9 mouse cellular contexts compared by ENCODE assay signal in the genomic region with DNA sequence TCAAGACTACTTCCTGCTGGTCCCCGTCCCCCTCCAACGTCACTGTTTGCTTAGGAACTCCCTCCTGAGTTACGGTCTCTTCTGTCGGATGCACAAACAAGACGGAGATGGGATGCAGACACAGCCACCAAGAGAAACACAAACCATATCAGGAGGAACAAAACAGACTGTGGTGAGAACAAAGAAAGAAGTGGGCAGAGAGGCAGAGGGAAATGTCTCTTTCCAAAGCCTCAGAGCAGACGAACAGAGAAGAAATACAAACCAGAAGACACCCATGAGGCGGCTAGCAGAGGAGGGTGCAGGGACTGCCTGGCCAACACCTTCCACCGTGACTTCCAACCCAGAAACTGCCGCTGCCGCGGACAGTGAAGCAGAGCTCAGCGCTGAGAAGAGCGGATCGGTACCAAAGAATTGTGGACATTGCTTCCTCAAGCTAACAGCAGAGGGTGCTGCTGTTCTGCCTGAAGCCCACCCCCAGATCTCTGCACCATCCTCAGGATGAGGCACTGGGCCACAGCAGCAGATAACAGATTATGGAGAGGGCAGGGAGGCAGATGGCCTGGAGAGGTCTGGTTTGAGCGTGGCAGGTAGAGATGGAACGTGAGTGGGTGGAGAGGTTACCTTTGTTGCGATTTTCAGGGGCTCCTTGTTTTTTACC. TPM values are rescaled to one million over a fixed set of nuclear protein-coding genes. Genes with fewer than 3 reads are reported as not detected.
A peak's percentile ranks its signal among the peaks of the same experiment; 100 is the strongest.
DNase-seq lines count a peak whose midpoint lies in the region; ATAC-seq and TF ChIP-seq lines count a peak whose summit lies in the region.
"Had no signal": no experiment of that assay in that cellular context is flagged by ENCODE, and none has a peak within 500 bp of the region (broad histone marks: within the 10 kb centered on the region; RNA-seq: fewer than 3 reads in every experiment).

No protein-coding gene starts in this region.

- TF ChIP-seq POLR2A in bone marrow macrophage, adult 2 months (IDR thresholded peaks at IDR 0.05; ENCODE audit: borderline replicate concordance, low read depth, low read length), result no peak
- no peak for TF ChIP-seq POLR2A in embryonic fibroblast, embryonic 13.5 days (IDR thresholded peaks at IDR 0.05; ENCODE audit: low read depth, low read length)
- TF ChIP-seq POLR2A in thymus, adult 2 months (IDR thresholded peaks at IDR 0.05; ENCODE audit: control insufficient read depth, extremely low read depth, insufficient read depth, low read length, poor library complexity), result no peak

- H3K9me3 ChIP-seq in E14TG2a.4 (ENCODE audit: low read length), result no peaks in the 10 kb centered on the region
- H3K9me3 ChIP-seq in heart, embryonic 12.5 days (replicated peaks), result no peaks in the 10 kb centered on the region
- H3K9me3 ChIP-seq in kidney, embryonic 16.5 days (ENCODE audit: low read length), result no peaks in the 10 kb centered on the region
- H3K9me3 ChIP-seq in limb, embryonic 15.5 days, result no peaks in the 10 kb centered on the region
- no peaks in the 10 kb centered on the region for H3K9me3 ChIP-seq in midbrain, postnatal 0 days (ENCODE audit: low read length)

- no peak overlapping the region for H3K27ac ChIP-seq in bone marrow macrophage, adult 2 months (ENCODE audit: insufficient read depth, low read depth, low read length)
- no peak overlapping the region for H3K27ac ChIP-seq in embryonic fibroblast, embryonic 13.5 days (ENCODE audit: insufficient read depth, low read length)
- H3K27ac ChIP-seq in heart, embryonic 12.5 days (ENCODE audit: poor library complexity, severe bottlenecking), result no peak overlapping the region
- no peak overlapping the region for H3K27ac ChIP-seq in kidney, embryonic 16.5 days (ENCODE audit: low read length)
- H3K27ac ChIP-seq in limb, embryonic 15.5 days, result no peak overlapping the region
- 0 out of 2 replicates have a peak overlapping the region, but pooled peaks have one; percentile 13 for H3K27ac ChIP-seq in midbrain, postnatal 0 days (ENCODE audit: low read depth, low read length)
- no peak overlapping the region for H3K27ac ChIP-seq in thymus, adult 2 months (ENCODE audit: control insufficient read depth, insufficient read depth, low read length)

- TF ChIP-seq CTCF in E14TG2a.4 (conservative IDR thresholded peaks at IDR 0.05; ENCODE audit: low read length), result peak; percentile 64
- TF ChIP-seq CTCF in bone marrow macrophage, adult 2 months (IDR thresholded peaks at IDR 0.05; ENCODE audit: low read depth, low read length), result peak; percentile 63
- TF ChIP-seq CTCF in embryonic fibroblast, embryonic 13.5 days (IDR thresholded peaks at IDR 0.05; ENCODE audit: borderline replicate concordance, insufficient read depth, low read length), result peak; percentile 96
- TF ChIP-seq CTCF in midbrain, postnatal 0 days (IDR thresholded peaks at IDR 0.05), result peak; percentile 99
- peak; percentile 83; the same call in 1 of the 2 replicates for TF ChIP-seq CTCF in thymus, adult 2 months (IDR thresholded peaks at IDR 0.05; ENCODE audit: borderline replicate concordance, control insufficient read depth, extremely low read depth, insufficient read depth, low read length, poor library complexity)

- peak; percentile 71; the same call in 1 of the 2 replicates for ATAC-seq in heart, embryonic 12.5 days (ENCODE audit: insufficient number of reproducible peaks, low FRiP score)
- peak; percentile 92 for ATAC-seq in kidney, embryonic 16.5 days (ENCODE audit: low FRiP score, low TSS enrichment)
- ATAC-seq in limb, embryonic 15.5 days (ENCODE audit: insufficient number of reproducible peaks, low FRiP score, low TSS enrichment, low read depth), result 0 out of 2 replicates have a peak, but pooled peaks have one; percentile 36
- peak; percentile 89 for ATAC-seq in midbrain, postnatal 0 days (ENCODE audit: low FRiP score)

- WGBS in heart, embryonic 12.5 days, result 21% methylated on average over 17 of the region's 17 CpGs
- WGBS in kidney, embryonic 16.5 days, result 8% methylated on average over 17 of the region's 17 CpGs
- 17% methylated on average over 17 of the region's 17 CpGs for WGBS in limb, embryonic 15.5 days
- WGBS in midbrain, postnatal 0 days, result 12% methylated on average over 17 of the region's 17 CpGs
- 84% methylated on average over 17 of the region's 17 CpGs for WGBS in thymus, adult 2 months

- H3K36me3 ChIP-seq in E14TG2a.4 (ENCODE audit: insufficient read depth, low read length), result no peaks in the 10 kb centered on the region
- peaks cover 70% of the 10 kb centered on the region for H3K36me3 ChIP-seq in heart, embryonic 12.5 days
- H3K36me3 ChIP-seq in kidney, embryonic 16.5 days (ENCODE audit: insufficient read depth, low read length), result peaks cover 4% of the 10 kb centered on the region; the same call in 1 of the 2 replicates
- peaks cover 32% of the 10 kb centered on the region for H3K36me3 ChIP-seq in limb, embryonic 15.5 days
- 0 out of 2 replicates have a peak, but pooled peaks cover 7% of the 10 kb centered on the region for H3K36me3 ChIP-seq in midbrain, postnatal 0 days (ENCODE audit: insufficient read depth, low read length)
- H3K36me3 ChIP-seq in thymus, adult 2 months (ENCODE audit: control insufficient read depth, insufficient read depth, low read length), result no peaks in the 10 kb centered on the region

- H3K27me3 ChIP-seq in E14TG2a.4 (ENCODE audit: insufficient read depth, low read length), result peaks cover 56% of the 10 kb centered on the region
- H3K27me3 ChIP-seq in heart, embryonic 12.5 days (replicated peaks), result no peaks in the 10 kb centered on the region
- H3K27me3 ChIP-seq in kidney, embryonic 16.5 days (ENCODE audit: insufficient read depth, low read length), result no peaks in the 10 kb centered on the region
- peaks cover 5% of the 10 kb centered on the region; the same call in 1 of the 2 replicates for H3K27me3 ChIP-seq in limb, embryonic 15.5 days
- H3K27me3 ChIP-seq in midbrain, postnatal 0 days (ENCODE audit: insufficient read depth, low read length), result no peaks in the 10 kb centered on the region
- no peaks in the 10 kb centered on the region; the same call in 1 of the 2 replicates for H3K27me3 ChIP-seq in thymus, adult 2 months (ENCODE audit: control insufficient read depth, insufficient read depth, low read length)

- peak overlapping the region; percentile 55 for H3K4me2 ChIP-seq in heart, embryonic 12.5 days
- H3K4me2 ChIP-seq in kidney, embryonic 16.5 days (replicated peaks; ENCODE audit: low read depth, low read length), result peak overlapping the region; percentile 52
- H3K4me2 ChIP-seq in limb, embryonic 15.5 days, result peak overlapping the region; percentile 27
- H3K4me2 ChIP-seq in midbrain, postnatal 0 days (ENCODE audit: low read depth, low read length, poor library complexity, severe bottlenecking), result peak overlapping the region; percentile 52

- peaks cover 42% of the 10 kb centered on the region for H3K4me1 ChIP-seq in E14TG2a.4 (replicated peaks; ENCODE audit: low read depth, low read length)
- no peaks in the 10 kb centered on the region for H3K4me1 ChIP-seq in bone marrow macrophage, adult 2 months (ENCODE audit: control insufficient read depth, insufficient read depth, low read length)
- no peaks in the 10 kb centered on the region for H3K4me1 ChIP-seq in embryonic fibroblast, embryonic 13.5 days (ENCODE audit: control insufficient read depth, insufficient read depth, low read length)
- peaks cover 9% of the 10 kb centered on the region for H3K4me1 ChIP-seq in heart, embryonic 12.5 days (replicated peaks)
- peaks cover 15% of the 10 kb centered on the region for H3K4me1 ChIP-seq in kidney, embryonic 16.5 days (ENCODE audit: insufficient read depth, low read length)
- peaks cover 22% of the 10 kb centered on the region for H3K4me1 ChIP-seq in limb, embryonic 15.5 days
- no peaks in the 10 kb centered on the region for H3K4me1 ChIP-seq in midbrain, postnatal 0 days (ENCODE audit: insufficient read depth, low read length)
- no peaks in the 10 kb centered on the region for H3K4me1 ChIP-seq in thymus, adult 2 months (replicated peaks; ENCODE audit: control insufficient read depth, insufficient read depth, low read length)

- no peak overlapping the region for H3K4me3 ChIP-seq in E14TG2a.4 (replicated peaks; ENCODE audit: low read length)
- no peak overlapping the region for H3K4me3 ChIP-seq in bone marrow macrophage, adult 2 months (ENCODE audit: insufficient read depth, low read length)
- no peak overlapping the region for H3K4me3 ChIP-seq in embryonic fibroblast, embryonic 13.5 days (ENCODE audit: insufficient read depth, low read length)
- peak overlapping the region; percentile 26 for H3K4me3 ChIP-seq in heart, embryonic 12.5 days
- peak overlapping the region; percentile 36 for H3K4me3 ChIP-seq in kidney, embryonic 16.5 days (ENCODE audit: low read length)
- peak overlapping the region; percentile 22 for H3K4me3 ChIP-seq in limb, embryonic 15.5 days
- peak overlapping the region; percentile 39 for H3K4me3 ChIP-seq in midbrain, postnatal 0 days (ENCODE audit: low read depth, low read length)
- no peak overlapping the region for H3K4me3 ChIP-seq in thymus, adult 2 months (ENCODE audit: control insufficient read depth, insufficient read depth, low read length)
- H3K4me3 ChIP-seq: erythroblast, embryonic 14.5 days had no signal

- peak; percentile 90 for DNase-seq in midbrain, postnatal 0 days (ENCODE audit: low spot score)
- peak; percentile 26 for DNase-seq in thymus, adult 2 months

- H3K9ac ChIP-seq in heart, embryonic 12.5 days, result 0 out of 2 replicates have a peak overlapping the region, but pooled peaks have one; percentile 52
- H3K9ac ChIP-seq in kidney, embryonic 16.5 days (replicated peaks; ENCODE audit: low read length), result peak overlapping the region; percentile 69
- H3K9ac ChIP-seq in limb, embryonic 15.5 days, result peak overlapping the region; percentile 5; the same call in 1 of the 2 replicates
- H3K9ac ChIP-seq in midbrain, postnatal 0 days (replicated peaks; ENCODE audit: low read length, poor library complexity, severe bottlenecking), result peak overlapping the region; percentile 59

RNA-seq across cellular contexts. Expression of gene Lax1, which starts 46.2 kb away (rescaled TPM):
- polyA plus RNA-seq in bone marrow macrophage, adult 2 months (2012; ENCODE audit: insufficient read depth, insufficient read length, missing spikeins), result not detected in 2 replicates
- 0.61 TPM in 1 of 2 replicates, not detected in the other for polyA plus RNA-seq in embryonic fibroblast, embryonic 13.5 days (2011; ENCODE audit: insufficient read length, low read depth, missing spikeins)
- 0.50 and 0.53 TPM in 2 replicates for polyA plus RNA-seq in heart, embryonic 12.5 days (2016; fragmentation: Nextera tagmentation; extraction: Ambion mirVana)
- polyA plus RNA-seq in kidney, embryonic 16.5 days (2015; fragmentation: Nextera tagmentation; extraction: Ambion mirVana), result 0.50 and 0.60 TPM in 2 replicates
- polyA plus RNA-seq in limb, embryonic 15.5 days (2015; fragmentation: Nextera tagmentation; extraction: Ambion mirVana), result 0.34 and 0.42 TPM in 2 replicates
- 0.09 TPM in 1 of 2 replicates, not detected in the other for total RNA-seq in midbrain, postnatal 0 days (2014; rRNA removed)
- polyA plus RNA-seq in midbrain, postnatal 0 days (2015; fragmentation: Nextera tagmentation; extraction: Ambion mirVana), result 0.09 TPM in 1 of 2 replicates, not detected in the other
- polyA plus RNA-seq in thymus, adult 2 months (2012; rRNA removed), result 19.3 and 21.9 TPM in 2 replicates

Comparison
In these comparisons a context has a peak if more than half of its experiments do, and no peak if none do; other contexts are left out.
1. H3K4me3 ChIP-seq: peak in heart, embryonic 12.5 days (single experiment), kidney, embryonic 16.5 days (single experiment), limb, embryonic 15.5 days (single experiment) and midbrain, postnatal 0 days (single experiment); none in E14TG2a.4 (single experiment), bone marrow macrophage, adult 2 months (single experiment), embryonic fibroblast, embryonic 13.5 days (single experiment) and thymus, adult 2 months (single experiment).
2. ATAC-seq: peak in every context shown above with its lines; median percentile 92 in kidney, embryonic 16.5 days; 89 in midbrain, postnatal 0 days; 71 in heart, embryonic 12.5 days; 36 in limb, embryonic 15.5 days.
3. H3K9ac ChIP-seq: peak in every context shown above with its lines; median percentile 69 in kidney, embryonic 16.5 days; 59 in midbrain, postnatal 0 days; 52 in heart, embryonic 12.5 days; 5 in limb, embryonic 15.5 days.
4. RNA of gene Lax1, which starts 46.2 kb away (polyA plus RNA-seq): 19.3 to 21.9 TPM in thymus, adult 2 months; 0.61 TPM in embryonic fibroblast, embryonic 13.5 days, 0.50 to 0.60 TPM in kidney, embryonic 16.5 days, 0.50 to 0.53 TPM in heart, embryonic 12.5 days, 0.34 to 0.42 TPM in limb, embryonic 15.5 days, not detected in bone marrow macrophage, adult 2 months and 0.09 TPM in midbrain, postnatal 0 days; every median in the first group is over 10 times any median in the second.
5. Peak in every context shown above with its lines, with median percentiles within 50 percentile points of each other: CTCF ChIP-seq and H3K4me2 ChIP-seq.